Comparison of ENCODE assay signal across 9 mouse cellular contexts in the genomic region with DNA sequence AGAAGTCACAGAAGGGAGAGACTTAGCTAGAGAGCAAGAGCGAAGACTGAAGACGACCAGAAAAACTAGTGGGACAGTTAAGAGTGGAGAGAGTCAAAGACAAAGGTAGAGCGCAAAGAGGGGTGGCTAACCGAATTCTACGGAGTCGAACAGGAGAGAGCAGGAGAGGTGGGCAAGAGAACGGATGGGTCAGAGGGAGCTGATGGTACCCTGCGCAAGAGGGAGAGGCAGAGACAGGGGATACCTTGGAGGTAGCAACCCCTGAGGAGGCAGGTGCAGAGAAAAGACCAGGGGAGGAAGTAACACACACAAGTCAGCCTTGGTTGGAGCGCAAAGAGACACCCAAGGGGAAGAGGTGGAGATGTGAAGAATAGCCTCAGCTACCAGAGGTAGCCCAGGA. TPM values are rescaled to one million over a fixed set of nuclear protein-coding genes. Genes with fewer than 3 reads are reported as not detected.
A peak's percentile ranks its signal among the peaks of the same experiment; 100 is the strongest.
DNase-seq lines count a peak whose midpoint lies in the region; ATAC-seq and TF ChIP-seq lines count a peak whose summit lies in the region.
"Had no signal": no experiment of that assay in that cellular context is flagged by ENCODE, and none has a peak within 500 bp of the region (broad histone marks: within the 10 kb centered on the region; RNA-seq: fewer than 3 reads in every experiment).

No protein-coding gene starts in this region.

- no peak for TF ChIP-seq POLR2A in MEL (IDR thresholded peaks at IDR 0.05; ENCODE audit: control insufficient read depth in 1 of 2, insufficient read depth in 1 of 2, low read depth in 1 of 2, low read length in 2 of 2, poor library complexity in 1 of 2)

- H3K4me3 ChIP-seq in heart, embryonic 12.5 days = peak overlapping the region; percentile 66
- peak overlapping the region; percentile 52 to 69; a peak in 3 of 4 replicates for H3K4me3 ChIP-seq in MEL (ENCODE audit: control insufficient read depth in 1 of 2, insufficient read depth in 1 of 2, low read depth in 2 of 2, low read length in 2 of 2)
- peak overlapping the region; percentile 55 for H3K4me3 ChIP-seq in hindbrain, embryonic 14.5 days (replicated peaks; ENCODE audit: low read length)
- H3K4me3 ChIP-seq in midbrain, postnatal 0 days (ENCODE audit: low read depth, low read length) = peak overlapping the region; percentile 83

- H3K4me2 ChIP-seq in heart, embryonic 12.5 days = peak overlapping the region; percentile 85
- H3K4me2 ChIP-seq in hindbrain, embryonic 14.5 days (replicated peaks) = peak overlapping the region; percentile 93
- peak overlapping the region; percentile 84 for H3K4me2 ChIP-seq in midbrain, postnatal 0 days (ENCODE audit: low read depth, low read length, poor library complexity, severe bottlenecking)

- H3K36me3 ChIP-seq in heart, embryonic 12.5 days = peaks cover 4% of the 10 kb centered on the region; the same call in 1 of the 2 replicates
- peaks cover 0 to 7% of the 10 kb centered on the region in 2 experiments; a peak in 2 of 4 replicates for H3K36me3 ChIP-seq in MEL (ENCODE audit: control insufficient read depth in 1 of 2, insufficient read depth in 2 of 2, low read length in 2 of 2)
- 0 out of 2 replicates have a peak, but pooled peaks cover 9% of the 10 kb centered on the region for H3K36me3 ChIP-seq in hindbrain, embryonic 14.5 days (replicated peaks; ENCODE audit: control insufficient read depth, insufficient read depth)
- H3K36me3 ChIP-seq in midbrain, postnatal 0 days (ENCODE audit: insufficient read depth, low read length) = peaks cover 4% of the 10 kb centered on the region
- H3K36me3 ChIP-seq: G1E had no signal

- WGBS in heart, embryonic 12.5 days = 2% methylated on average over 9 of the region's 9 CpGs
- WGBS in hindbrain, embryonic 14.5 days = 2% methylated on average over 9 of the region's 9 CpGs
- WGBS in midbrain, postnatal 0 days = 2% methylated on average over 9 of the region's 9 CpGs

- H3K4me1 ChIP-seq in heart, embryonic 12.5 days (replicated peaks) = peaks cover 46% of the 10 kb centered on the region
- peaks cover 0 to 17% of the 10 kb centered on the region in 2 experiments; a peak in 3 of 4 replicates for H3K4me1 ChIP-seq in MEL (ENCODE audit: control insufficient read depth in 1 of 2, insufficient read depth in 2 of 2, low read length in 2 of 2)
- peaks cover 32% of the 10 kb centered on the region for H3K4me1 ChIP-seq in hindbrain, embryonic 14.5 days (replicated peaks; ENCODE audit: control insufficient read depth, insufficient read depth, low read length)
- peaks cover 20% of the 10 kb centered on the region for H3K4me1 ChIP-seq in midbrain, postnatal 0 days (ENCODE audit: insufficient read depth, low read length)

- no peak for TF ChIP-seq CTCF in MEL (IDR thresholded peaks at IDR 0.05 in 2 of 3, conservative IDR thresholded peaks at IDR 0.05 in 1 of 3; ENCODE audit: control insufficient read depth in 1 of 3, insufficient read depth in 1 of 3, low read depth in 2 of 3, low read length in 3 of 3, poor library complexity in 1 of 3, severe bottlenecking in 1 of 3)
- TF ChIP-seq CTCF in midbrain, postnatal 0 days (IDR thresholded peaks at IDR 0.05) = no peak

- peaks cover 3% of the 10 kb centered on the region; the same call in 1 of the 2 replicates for H3K79me2 ChIP-seq in MEL (ENCODE audit: control insufficient read depth, insufficient read depth, low read length, poor library complexity)

- DNase-seq in heart, postnatal 25 days (ENCODE audit: low spot score) = no peak
- no peak for DNase-seq in MEL (ENCODE audit: low read depth, low spot score)
- DNase-seq in hindbrain, embryonic 14.5 days (ENCODE audit: low spot score) = no peak
- no peak for DNase-seq in midbrain, postnatal 0 days (ENCODE audit: low spot score)
- no peak for DNase-seq in cerebellum, adult 8-10 months
- DNase-seq in left cerebral cortex, postnatal 36 days (ENCODE audit: low spot score in 2 of 2) = no peak

- peaks cover 24% of the 10 kb centered on the region for H3K27me3 ChIP-seq in heart, embryonic 12.5 days (replicated peaks)
- no peaks in the 10 kb centered on the region for H3K27me3 ChIP-seq in MEL (ENCODE audit: control insufficient read depth in 1 of 2, insufficient read depth in 2 of 2, low read length in 2 of 2)
- H3K27me3 ChIP-seq in hindbrain, embryonic 14.5 days (ENCODE audit: control insufficient read depth, insufficient read depth, low read length) = peaks cover 10% of the 10 kb centered on the region; the same call in 1 of the 2 replicates
- H3K27me3 ChIP-seq in midbrain, postnatal 0 days (ENCODE audit: insufficient read depth, low read length) = peaks cover 10% of the 10 kb centered on the region; the same call in 1 of the 2 replicates

- peak overlapping the region; percentile 69 for H3K9ac ChIP-seq in heart, embryonic 12.5 days
- no peak overlapping the region; the same call in 1 of the 2 replicates for H3K9ac ChIP-seq in MEL (ENCODE audit: control insufficient read depth, low read depth, low read length, poor library complexity, severe bottlenecking)
- H3K9ac ChIP-seq in hindbrain, embryonic 14.5 days = peak overlapping the region; percentile 81
- peak overlapping the region; percentile 81 for H3K9ac ChIP-seq in midbrain, postnatal 0 days (replicated peaks; ENCODE audit: low read length, poor library complexity, severe bottlenecking)

- no peak for TF ChIP-seq EP300 in MEL (IDR thresholded peaks at IDR 0.05; ENCODE audit: low read depth in 1 of 2, low read length in 2 of 2)

- 0 out of 2 replicates have a peak overlapping the region, but pooled peaks have one; percentile 23 for H3K27ac ChIP-seq in heart, embryonic 12.5 days (ENCODE audit: poor library complexity, severe bottlenecking)
- H3K27ac ChIP-seq in MEL (ENCODE audit: control insufficient read depth, low read depth, low read length) = no peak overlapping the region
- peak overlapping the region; percentile 95 for H3K27ac ChIP-seq in hindbrain, embryonic 14.5 days
- H3K27ac ChIP-seq in midbrain, postnatal 0 days (ENCODE audit: low read depth, low read length) = peak overlapping the region; percentile 88

- no peaks in the 10 kb centered on the region for H3K9me3 ChIP-seq in heart, embryonic 12.5 days (replicated peaks)
- H3K9me3 ChIP-seq in MEL (replicated peaks; ENCODE audit: insufficient read depth, low read length) = no peaks in the 10 kb centered on the region
- H3K9me3 ChIP-seq in hindbrain, embryonic 14.5 days (ENCODE audit: control insufficient read depth, low read length) = no peaks in the 10 kb centered on the region
- H3K9me3 ChIP-seq in midbrain, postnatal 0 days (ENCODE audit: low read length) = no peaks in the 10 kb centered on the region
- H3K9me3 ChIP-seq: G1E had no signal

- TF ChIP-seq RAD21 in MEL (IDR thresholded peaks at IDR 0.05; ENCODE audit: low read depth, low read length) = no peak

- intact Hi-C loops in heart, postnatal 25 days (cut with DNase I) = no loop called here
- intact Hi-C loops in left cerebral cortex, postnatal 36 days (cut with DNase I) = loop anchor here (5.0 kb wide), 1 partner anchor 155 kb away; no protein-coding TSS in a partner anchor

- no peak for ATAC-seq in heart, embryonic 12.5 days (ENCODE audit: insufficient number of reproducible peaks, low FRiP score)
- peak; percentile 19 for ATAC-seq in hindbrain, embryonic 14.5 days (ENCODE audit: low FRiP score)
- no peak for ATAC-seq in midbrain, postnatal 0 days (ENCODE audit: low FRiP score)
- ATAC-seq in frontal cortex, adult (ENCODE audit: low TSS enrichment) = no peak

RNA-seq across cellular contexts. Expression of a gene that starts 0.7 kb away (rescaled TPM):
- polyA plus RNA-seq in heart, embryonic 12.5 days (2016; fragmentation: Nextera tagmentation; extraction: Ambion mirVana) = 4.3 and 5.0 TPM in 2 replicates
- 1 to 10 TPM; 2.3 to 2.6 TPM for total RNA-seq in heart, postnatal 25 days (2021)
- 1.8 and 2.3 TPM in 2 replicates for total RNA-seq in MEL (2012; rRNA removed)
- 1 to 10 TPM in 1 of 2 experiments, not detected in 1; 2.8 TPM for polyA plus RNA-seq in MEL (2012; ENCODE audit: insufficient read depth in 1 of 2, insufficient read length in 2 of 2, low read depth in 1 of 2, low replicate concordance in 2 of 2, missing spikeins in 1 of 2)
- polyA plus RNA-seq in hindbrain, embryonic 14.5 days (2014; fragmentation: Nextera tagmentation; extraction: Ambion mirVana) = 5.9 and 6.7 TPM in 2 replicates
- 16.9 and 22.4 TPM in 2 replicates for total RNA-seq in midbrain, postnatal 0 days (2014; rRNA removed)
- 6.5 and 7.5 TPM in 2 replicates for polyA plus RNA-seq in midbrain, postnatal 0 days (2015; fragmentation: Nextera tagmentation; extraction: Ambion mirVana)
- 10 to 100 TPM; 12.6 to 14.7 TPM for total RNA-seq in left cerebral cortex, postnatal 36 days (2021)

RNA-seq across cellular contexts. Expression of a gene that starts 8.5 kb away (rescaled TPM):
- polyA plus RNA-seq in heart, embryonic 12.5 days (2016; fragmentation: Nextera tagmentation; extraction: Ambion mirVana) = 341 and 358 TPM in 2 replicates
- total RNA-seq in heart, postnatal 25 days (2021) = 100 to 1,000 TPM; 110 to 123 TPM
- 0.29 and 0.46 TPM in 2 replicates for total RNA-seq in MEL (2012; rRNA removed)
- under 1 TPM in 1 of 2 experiments, not detected in 1; 0.64 TPM for polyA plus RNA-seq in MEL (2012; ENCODE audit: insufficient read depth in 1 of 2, insufficient read length in 2 of 2, low read depth in 1 of 2, low replicate concordance in 2 of 2, missing spikeins in 1 of 2)
- 215 and 239 TPM in 2 replicates for polyA plus RNA-seq in hindbrain, embryonic 14.5 days (2014; fragmentation: Nextera tagmentation; extraction: Ambion mirVana)
- total RNA-seq in midbrain, postnatal 0 days (2014; rRNA removed) = 16.6 and 28.6 TPM in 2 replicates
- 231 and 238 TPM in 2 replicates for polyA plus RNA-seq in midbrain, postnatal 0 days (2015; fragmentation: Nextera tagmentation; extraction: Ambion mirVana)
- total RNA-seq in left cerebral cortex, postnatal 36 days (2021) = 10 to 100 TPM; 59.5 to 64.6 TPM

RNA-seq across cellular contexts. Expression of a gene that starts 30.4 kb away (rescaled TPM):
- polyA plus RNA-seq in heart, embryonic 12.5 days (2016; fragmentation: Nextera tagmentation; extraction: Ambion mirVana) = 6.0 and 6.3 TPM in 2 replicates
- total RNA-seq in heart, postnatal 25 days (2021) = 1 to 10 TPM; 5.0 to 7.9 TPM
- total RNA-seq in MEL (2012; rRNA removed) = 1.2 and 2.9 TPM in 2 replicates
- 1 to 10 TPM in 1 of 2 experiments, not detected in 1; 4.2 TPM for polyA plus RNA-seq in MEL (2012; ENCODE audit: insufficient read depth in 1 of 2, insufficient read length in 2 of 2, low read depth in 1 of 2, low replicate concordance in 2 of 2, missing spikeins in 1 of 2)
- polyA plus RNA-seq in hindbrain, embryonic 14.5 days (2014; fragmentation: Nextera tagmentation; extraction: Ambion mirVana) = 17.6 and 20.4 TPM in 2 replicates
- 8.8 and 10.5 TPM in 2 replicates for total RNA-seq in midbrain, postnatal 0 days (2014; rRNA removed)
- 8.8 and 10.8 TPM in 2 replicates for polyA plus RNA-seq in midbrain, postnatal 0 days (2015; fragmentation: Nextera tagmentation; extraction: Ambion mirVana)
- total RNA-seq in left cerebral cortex, postnatal 36 days (2021) = 1 to 10 TPM; 6.7 to 7.0 TPM

RNA-seq across cellular contexts. Expression of a gene that starts 31.6 kb away (rescaled TPM):
- polyA plus RNA-seq in heart, embryonic 12.5 days (2016; fragmentation: Nextera tagmentation; extraction: Ambion mirVana) = 161 and 165 TPM in 2 replicates
- 100 to 1,000 TPM; 183 to 185 TPM for total RNA-seq in heart, postnatal 25 days (2021)
- 57.7 and 70.6 TPM in 2 replicates for total RNA-seq in MEL (2012; rRNA removed)
- polyA plus RNA-seq in MEL (2012; ENCODE audit: insufficient read depth in 1 of 2, insufficient read length in 2 of 2, low read depth in 1 of 2, low replicate concordance in 2 of 2, missing spikeins in 1 of 2) = 10 to 100 TPM in 1 of 2 experiments, not detected in 1; 45.1 TPM
- polyA plus RNA-seq in hindbrain, embryonic 14.5 days (2014; fragmentation: Nextera tagmentation; extraction: Ambion mirVana) = 228 and 269 TPM in 2 replicates
- 87.8 and 100 TPM in 2 replicates for total RNA-seq in midbrain, postnatal 0 days (2014; rRNA removed)
- polyA plus RNA-seq in midbrain, postnatal 0 days (2015; fragmentation: Nextera tagmentation; extraction: Ambion mirVana) = 240 and 265 TPM in 2 replicates
- total RNA-seq in left cerebral cortex, postnatal 36 days (2021) = 10 to 100 TPM; 85.2 to 95.4 TPM

RNA-seq across cellular contexts. Expression of a gene that starts 41.4 kb away (rescaled TPM):
- 1.4 and 1.5 TPM in 2 replicates for polyA plus RNA-seq in heart, embryonic 12.5 days (2016; fragmentation: Nextera tagmentation; extraction: Ambion mirVana)
- 100 to 1,000 TPM; 165 to 176 TPM for total RNA-seq in heart, postnatal 25 days (2021)
- 0.04 and 0.16 TPM in 2 replicates for total RNA-seq in MEL (2012; rRNA removed)
- polyA plus RNA-seq in MEL (2012; ENCODE audit: insufficient read depth in 1 of 2, insufficient read length in 2 of 2, low read depth in 1 of 2, low replicate concordance in 2 of 2, missing spikeins in 1 of 2) = under 1 TPM in 1 of 2 experiments, not detected in 1; 0.14 TPM
- 6.2 and 7.2 TPM in 2 replicates for polyA plus RNA-seq in hindbrain, embryonic 14.5 days (2014; fragmentation: Nextera tagmentation; extraction: Ambion mirVana)
- total RNA-seq in midbrain, postnatal 0 days (2014; rRNA removed) = 18.9 and 23.3 TPM in 2 replicates
- 13.6 and 14.0 TPM in 2 replicates for polyA plus RNA-seq in midbrain, postnatal 0 days (2015; fragmentation: Nextera tagmentation; extraction: Ambion mirVana)
- 10 to 100 TPM; 13.0 to 16.5 TPM for total RNA-seq in left cerebral cortex, postnatal 36 days (2021)

Comparison
In these comparisons a context has a peak if more than half of its experiments do, and no peak if none do; other contexts are left out.
1. RNA of a gene that starts 8.5 kb away (total RNA-seq): 110 to 123 TPM in heart, postnatal 25 days, 59.5 to 64.6 TPM in left cerebral cortex, postnatal 36 days and 16.6 to 28.6 TPM in midbrain, postnatal 0 days; 0.29 to 0.46 TPM in MEL; every median in the first group is over 10 times any median in the second.
2. Peak in every context shown above with its lines, with median percentiles within 50 percentile points of each other: H3K4me2 ChIP-seq and H3K4me3 ChIP-seq.